Mouse (Mus musculus) kidney, adult 9 months (tissue): Measurements from ENCODE around the gene Gpr62.
A peak's percentile ranks its signal among the peaks of the same experiment; 100 is the strongest.

ENCODE experiments used
- DNase-seq: peaks from one replicate; pipeline ENCODE4 v3.0.0; 2022

Gene Gpr62

GRCm38 (mm10) chr9:106473753-106474105, 8.0 kb upstream of the Gpr62 start:
- DNase-seq, result no peak

- peak; percentile 86 for DNase-seq
These were observed 7.5 kb upstream of the Gpr62 start for GRCm38 (mm10) chr9:106473081-106473752.

GRCm38 (mm10) chr9:106472321-106472720, 6.6 kb upstream of the Gpr62 start:
- DNase-seq, result peak; percentile 51

- peak; percentile 75 for DNase-seq
These were observed 6.2 kb upstream of the Gpr62 start for GRCm38 (mm10) chr9:106471892-106472291.

- DNase-seq, result peak; percentile 65
These were observed 5.4 kb upstream of the Gpr62 start for GRCm38 (mm10) chr9:106470991-106471750.

GRCm38 (mm10) chr9:106469776-106470175, 4.0 kb upstream of the Gpr62 start:
- DNase-seq, result no peak

- no peak for DNase-seq
These were observed 3.6 kb upstream of the Gpr62 start for GRCm38 (mm10) chr9:106469317-106469716.

GRCm38 (mm10) chr9:106467746-106468145, 2.0 kb upstream of the Gpr62 start:
- peak; percentile 0 for DNase-seq

GRCm38 (mm10) chr9:106466721-106467120, 983 bp upstream of the Gpr62 start:
- peak; percentile 1 for DNase-seq

- DNase-seq, result peak; percentile 45
These were observed 792 bp downstream of the Gpr62 start for GRCm38 (mm10) chr9:106464751-106465541.

GRCm38 (mm10) chr9:106463122-106464063, 2.3 kb downstream of the Gpr62 start:
- DNase-seq, result peak; percentile 3

GRCm38 (mm10) chr9:106462430-106462800, 3.3 kb downstream of the Gpr62 start:
- no peak for DNase-seq

- no peak for DNase-seq
These were observed 3.9 kb downstream of the Gpr62 start for GRCm38 (mm10) chr9:106461641-106462429.

GRCm38 (mm10) chr9:106461026-106461415, 4.7 kb downstream of the Gpr62 start:
- DNase-seq, result no peak

GRCm38 (mm10) chr9:106460401-106461025, 5.2 kb downstream of the Gpr62 start:
- no peak for DNase-seq

- no peak for DNase-seq
These were observed 5.8 kb downstream of the Gpr62 start for GRCm38 (mm10) chr9:106459946-106460345.

GRCm38 (mm10) chr9:106457920-106458319, 7.8 kb downstream of the Gpr62 start:
- DNase-seq, result no peak

GRCm38 (mm10) chr9:106457163-106457559, 8.6 kb downstream of the Gpr62 start:
- DNase-seq, result no peak

- no peak for DNase-seq
These were observed 9.2 kb downstream of the Gpr62 start for GRCm38 (mm10) chr9:106456325-106457162.
